Mouse (Mus musculus): ENCODE results near the gene Kcnmb3. TPM values are rescaled to one million over a fixed set of nuclear protein-coding genes. Genes with fewer than 3 reads are reported as not detected.

Kcnmb3 gene
- polyA plus RNA-seq, 1 experiment from 2014 or later, result not detected

DNA sequence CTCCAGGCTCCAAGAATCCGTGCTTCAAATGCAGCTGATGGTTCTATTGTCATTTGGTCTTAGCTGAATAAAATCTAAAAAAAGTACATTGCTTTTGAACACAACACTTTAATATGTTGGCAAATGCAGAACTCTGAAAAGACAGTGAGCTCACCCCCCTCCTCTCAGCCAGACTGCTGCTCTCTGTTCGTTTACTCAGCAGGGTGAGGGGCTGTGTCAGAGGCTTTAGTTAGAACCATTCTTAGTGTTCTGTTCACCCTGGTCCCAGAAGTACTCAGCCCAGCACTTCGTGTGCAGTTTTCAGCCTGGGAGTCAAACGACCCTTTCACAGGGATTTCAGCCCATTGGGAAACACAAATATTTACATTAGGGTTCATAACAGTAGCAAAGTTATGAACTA lies 23.6 kb downstream of the Kcnmb3 start:
- TF ChIP-seq CTCF (IDR thresholded peaks at IDR 0.05; ENCODE audit: low read depth), result no peak
- Histone ChIP-seq H3K27ac (no peak overlapping the region), H3K27me3 (ENCODE audit: insufficient read depth, low read length) (no peaks in the 10 kb centered on the region), H3K4me3 (replicated peaks; ENCODE audit: low read depth, low read length) (no peak overlapping the region), H3K4me2 (ENCODE audit: low read length) (no peak overlapping the region), H3K9me3 (replicated peaks; ENCODE audit: low read length) (no peaks in the 10 kb centered on the region), H3K36me3 (ENCODE audit: insufficient read depth, low read length) (no peaks in the 10 kb centered on the region; the same call in 1 of the 2 replicates), H3K9ac (ENCODE audit: low read depth, low read length) (no peak overlapping the region), H3K4me1 (replicated peaks; ENCODE audit: insufficient read depth, low read length) (peaks cover 8% of the 10 kb centered on the region; the same call in 1 of the 2 replicates)
- WGBS, result 68% methylated on average over 4 of the region's 4 CpGs
- DNase-seq (ENCODE audit: low spot score), result no peak
- ATAC-seq (replicated peaks; ENCODE audit: low FRiP score, low read depth), result no peak

DNA sequence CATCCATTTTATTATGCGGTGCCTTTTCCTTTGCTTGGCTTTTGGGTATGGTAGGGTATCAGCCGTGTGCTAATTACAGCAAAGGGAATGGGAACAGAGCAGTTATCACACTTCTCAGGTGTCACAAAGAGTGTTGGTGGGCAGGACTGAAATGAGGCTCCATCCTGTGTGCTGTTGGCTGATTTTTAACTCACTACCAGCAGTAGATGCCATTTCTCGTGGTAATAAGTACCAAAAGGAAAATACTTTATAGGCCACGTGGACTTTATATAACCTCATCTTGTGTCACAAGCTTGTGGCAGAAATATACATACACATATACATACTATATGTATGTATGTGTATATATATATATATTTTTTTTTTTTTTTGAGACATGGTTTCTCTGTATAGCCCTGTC lies 24.7 kb downstream of the Kcnmb3 start:
- 85% methylated on average over 4 of the region's 4 CpGs for WGBS
- Histone ChIP-seq H3K4me2 (ENCODE audit: low read length) (no peak overlapping the region), H3K4me3 (replicated peaks; ENCODE audit: low read depth, low read length) (no peak overlapping the region), H3K9ac (ENCODE audit: low read depth, low read length) (no peak overlapping the region), H3K36me3 (ENCODE audit: insufficient read depth, low read length) (peaks cover 8% of the 10 kb centered on the region; the same call in 1 of the 2 replicates), H3K27me3 (ENCODE audit: insufficient read depth, low read length) (no peaks in the 10 kb centered on the region), H3K9me3 (replicated peaks; ENCODE audit: low read length) (no peaks in the 10 kb centered on the region), H3K4me1 (replicated peaks; ENCODE audit: insufficient read depth, low read length) (peaks cover 4% of the 10 kb centered on the region; the same call in 1 of the 2 replicates), H3K27ac (no peak overlapping the region)
- TF ChIP-seq CTCF (IDR thresholded peaks at IDR 0.05; ENCODE audit: low read depth), result no peak
- ATAC-seq (replicated peaks; ENCODE audit: low FRiP score, low read depth), result no peak
- DNase-seq (ENCODE audit: low spot score), result no peak

DNA sequence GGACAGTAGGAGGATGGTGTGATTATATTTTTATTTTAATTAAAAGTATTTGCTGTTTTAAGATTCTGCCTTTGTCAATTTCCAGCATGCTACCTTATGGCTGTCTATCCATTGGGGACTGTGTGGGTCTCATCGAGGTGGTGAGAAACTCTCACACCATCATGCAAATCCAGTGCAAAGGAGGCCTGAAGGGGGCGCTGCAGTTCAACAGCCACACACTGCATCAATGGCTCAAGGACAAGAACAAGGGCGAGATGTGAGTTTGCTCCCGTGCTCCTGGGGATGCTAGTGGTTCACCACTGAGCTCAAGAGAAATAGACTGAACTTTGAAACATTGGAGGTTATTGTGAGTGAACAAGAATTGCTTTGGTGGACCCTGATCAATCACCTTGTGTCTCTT lies 32.3 kb downstream of the Kcnmb3 start:
- Histone ChIP-seq H3K4me3 (replicated peaks; ENCODE audit: low read depth, low read length) (no peak overlapping the region), H3K9me3 (replicated peaks; ENCODE audit: low read length) (no peaks in the 10 kb centered on the region), H3K4me1 (replicated peaks; ENCODE audit: insufficient read depth, low read length) (no peaks in the 10 kb centered on the region), H3K4me2 (ENCODE audit: low read length) (no peak overlapping the region), H3K27me3 (ENCODE audit: insufficient read depth, low read length) (no peaks in the 10 kb centered on the region), H3K9ac (ENCODE audit: low read depth, low read length) (no peak overlapping the region), H3K27ac (no peak overlapping the region), H3K36me3 (ENCODE audit: insufficient read depth, low read length) (peaks cover 56% of the 10 kb centered on the region)
- no peak; the same call in 1 of the 2 replicates for ATAC-seq (replicated peaks; ENCODE audit: low FRiP score, low read depth)
- peak; percentile 53 for DNase-seq (ENCODE audit: low spot score)
- 74% methylated on average over 4 of the region's 4 CpGs for WGBS
- TF ChIP-seq CTCF (IDR thresholded peaks at IDR 0.05; ENCODE audit: low read depth), result peak; percentile 78

DNA sequence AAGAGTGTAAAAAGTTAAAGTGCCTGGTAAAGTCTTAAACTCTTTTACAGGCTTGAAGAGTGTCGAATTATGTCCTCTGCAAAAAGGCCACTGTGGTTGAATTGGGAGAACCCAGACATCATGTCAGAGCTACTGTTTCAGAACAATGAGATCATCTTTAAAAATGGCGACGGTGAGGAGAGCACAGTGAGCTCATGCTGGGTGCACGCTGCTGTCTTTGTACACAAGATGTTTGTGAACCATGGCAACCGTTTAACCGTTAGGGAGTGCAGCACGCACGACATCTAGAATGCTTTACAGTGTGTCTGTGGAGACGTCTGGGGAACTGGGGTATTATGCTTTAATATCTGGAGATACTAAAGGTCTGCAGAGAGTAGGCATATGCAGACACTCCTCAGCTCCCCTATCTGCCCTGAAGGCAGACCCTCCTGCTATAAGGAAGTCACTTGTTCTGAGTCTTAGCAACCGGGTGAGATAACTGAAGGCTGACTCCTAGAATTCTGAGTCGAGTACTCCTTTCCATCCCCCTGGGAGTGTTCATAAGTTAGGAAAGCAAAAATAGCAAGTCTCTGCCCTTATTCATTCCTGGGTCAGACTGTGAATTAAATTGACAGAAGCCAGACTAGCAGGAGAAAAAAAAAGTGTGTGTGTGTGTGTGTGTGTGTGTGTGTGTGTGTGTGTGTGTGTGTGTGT lies 37.6 kb downstream of the Kcnmb3 start:
- no peak overlapping the region for H3K4me2 ChIP-seq (ENCODE audit: low read length)
- DNase-seq (ENCODE audit: low spot score) (no peak), ATAC-seq (replicated peaks; ENCODE audit: low FRiP score, low read depth) (no peak)
- no peak overlapping the region for H3K9ac ChIP-seq (ENCODE audit: low read depth, low read length)
- 77% methylated on average over 11 of the region's 11 CpGs for WGBS
- H3K4me3 ChIP-seq (replicated peaks; ENCODE audit: low read depth, low read length), result no peak overlapping the region
- no peak for TF ChIP-seq CTCF (IDR thresholded peaks at IDR 0.05; ENCODE audit: low read depth)
- H3K27me3 ChIP-seq (ENCODE audit: insufficient read depth, low read length), result no peaks in the 10 kb centered on the region
- H3K4me1 ChIP-seq (replicated peaks; ENCODE audit: insufficient read depth, low read length), result no peaks in the 10 kb centered on the region
- no peaks in the 10 kb centered on the region for H3K9me3 ChIP-seq (replicated peaks; ENCODE audit: low read length)
- peaks cover 58% of the 10 kb centered on the region for H3K36me3 ChIP-seq (ENCODE audit: insufficient read depth, low read length)
- no peak overlapping the region for H3K27ac ChIP-seq

DNA sequence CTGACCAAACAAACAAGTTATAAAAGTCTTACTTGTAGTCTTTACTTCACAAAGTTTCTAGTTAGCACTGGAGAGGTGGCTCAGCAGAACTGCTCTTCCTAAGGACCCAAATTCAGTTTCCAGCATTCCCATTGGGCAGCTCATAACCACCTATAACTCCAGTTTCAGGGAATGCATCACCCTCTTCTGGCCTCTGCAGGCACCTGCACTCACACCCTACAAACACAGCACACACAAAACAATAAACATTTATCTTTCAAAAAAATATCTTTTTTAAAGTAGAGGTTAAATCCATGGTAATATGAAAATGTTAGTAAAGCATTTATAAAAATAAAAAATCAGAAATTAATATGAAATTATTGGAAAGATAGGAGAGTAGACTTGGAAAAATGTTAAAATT lies 50.3 kb downstream of the Kcnmb3 start:
- H3K9ac ChIP-seq (ENCODE audit: low read depth, low read length), result no peak overlapping the region
- no peak overlapping the region for H3K4me3 ChIP-seq (replicated peaks; ENCODE audit: low read depth, low read length)
- no peaks in the 10 kb centered on the region for H3K9me3 ChIP-seq (replicated peaks; ENCODE audit: low read length)
- peak; percentile 28; the same call in 1 of the 2 replicates for TF ChIP-seq CTCF (IDR thresholded peaks at IDR 0.05; ENCODE audit: low read depth)
- no peak overlapping the region for H3K4me2 ChIP-seq (ENCODE audit: low read length)
- no peaks in the 10 kb centered on the region for H3K4me1 ChIP-seq (replicated peaks; ENCODE audit: insufficient read depth, low read length)
- peaks cover 61% of the 10 kb centered on the region for H3K36me3 ChIP-seq (ENCODE audit: insufficient read depth, low read length)
- H3K27me3 ChIP-seq (ENCODE audit: insufficient read depth, low read length), result no peaks in the 10 kb centered on the region
- no peak for ATAC-seq (replicated peaks; ENCODE audit: low FRiP score, low read depth)
- no peak overlapping the region for H3K27ac ChIP-seq
- DNase-seq (ENCODE audit: low spot score), result no peak

DNA sequence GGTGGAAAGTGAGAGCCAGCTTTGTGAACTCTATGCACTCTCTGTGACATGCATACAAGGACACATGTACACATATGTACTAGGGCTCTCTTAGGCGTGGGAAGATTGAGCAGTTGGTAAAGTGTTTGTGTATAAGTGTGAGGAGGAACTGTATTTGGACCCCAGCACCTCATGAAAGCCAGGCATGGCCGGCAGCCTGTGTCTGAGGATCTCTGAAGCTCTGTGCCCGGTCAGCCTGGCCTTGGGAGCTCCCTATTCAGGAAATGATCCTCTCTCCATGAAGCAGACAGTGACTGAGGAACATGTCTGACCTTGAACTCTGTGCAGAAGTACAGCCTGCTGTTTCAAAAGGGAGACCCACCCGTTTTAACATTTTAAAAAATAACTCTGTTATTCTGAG lies 53.3 kb downstream of the Kcnmb3 start:
- Histone ChIP-seq H3K27me3 (ENCODE audit: insufficient read depth, low read length) (no peaks in the 10 kb centered on the region), H3K27ac (no peak overlapping the region), H3K9ac (ENCODE audit: low read depth, low read length) (no peak overlapping the region), H3K4me3 (replicated peaks; ENCODE audit: low read depth, low read length) (no peak overlapping the region), H3K36me3 (ENCODE audit: insufficient read depth, low read length) (peaks cover 48% of the 10 kb centered on the region), H3K4me1 (replicated peaks; ENCODE audit: insufficient read depth, low read length) (no peaks in the 10 kb centered on the region), H3K9me3 (replicated peaks; ENCODE audit: low read length) (no peaks in the 10 kb centered on the region), H3K4me2 (ENCODE audit: low read length) (no peak overlapping the region)
- no peak for TF ChIP-seq CTCF (IDR thresholded peaks at IDR 0.05; ENCODE audit: low read depth)
- WGBS, result 84% methylated on average over 4 of the region's 4 CpGs
- ATAC-seq (replicated peaks; ENCODE audit: low FRiP score, low read depth) (no peak), DNase-seq (ENCODE audit: low spot score) (no peak)

DNA sequence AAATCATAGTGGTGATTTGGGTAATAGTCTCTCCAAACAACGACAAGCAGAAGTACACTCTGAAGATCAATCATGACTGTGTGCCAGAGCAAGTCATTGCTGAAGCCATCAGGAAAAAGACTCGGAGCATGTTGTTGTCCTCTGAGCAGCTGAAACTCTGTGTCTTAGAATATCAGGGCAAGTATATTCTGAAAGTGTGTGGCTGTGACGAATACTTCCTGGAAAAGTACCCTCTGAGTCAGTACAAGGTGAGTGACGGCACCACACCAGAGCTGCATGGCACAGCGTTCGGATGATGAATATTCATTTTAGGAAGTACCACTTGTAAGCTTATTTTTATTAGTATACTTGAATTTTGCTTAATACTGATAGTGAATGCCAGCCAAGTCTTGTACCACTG lies 54.2 kb downstream of the Kcnmb3 start:
- H3K9ac ChIP-seq (ENCODE audit: low read depth, low read length), result no peak overlapping the region
- no peaks in the 10 kb centered on the region for H3K4me1 ChIP-seq (replicated peaks; ENCODE audit: insufficient read depth, low read length)
- peaks cover 46% of the 10 kb centered on the region for H3K36me3 ChIP-seq (ENCODE audit: insufficient read depth, low read length)
- no peak for TF ChIP-seq CTCF (IDR thresholded peaks at IDR 0.05; ENCODE audit: low read depth)
- ATAC-seq (replicated peaks; ENCODE audit: low FRiP score, low read depth) (no peak), DNase-seq (ENCODE audit: low spot score) (no peak)
- H3K9me3 ChIP-seq (replicated peaks; ENCODE audit: low read length), result no peaks in the 10 kb centered on the region
- H3K4me3 ChIP-seq (replicated peaks; ENCODE audit: low read depth, low read length), result no peak overlapping the region
- 90% methylated on average over 6 of the region's 6 CpGs for WGBS
- no peak overlapping the region for H3K27ac ChIP-seq
- no peaks in the 10 kb centered on the region for H3K27me3 ChIP-seq (ENCODE audit: insufficient read depth, low read length)
- no peak overlapping the region for H3K4me2 ChIP-seq (ENCODE audit: low read length)

Measured in kidney, postnatal 0 days (tissue).